Mouse (Mus musculus) heart, embryonic 16.5 days (tissue): ENCODE data around the gene Arl4d. TPM values are rescaled to one million over a fixed set of nuclear protein-coding genes. Genes with fewer than 3 reads are reported as not detected.
A peak's percentile ranks its signal among the peaks of the same experiment; 100 is the strongest.

Source experiments
- ATAC-seq: fragments of 200-750 bp; cut with Nextera tagmentation; replicated peaks from 2 replicates; pipeline ENCODE4 v1.8.0; 2017; ENCODE audit warnings: moderate number of reproducible peaks; ENCODE audit not compliant: insufficient read depth, low FRiP score; ENCODE audit errors: extremely low read depth
- H3K27ac ChIP-seq: fragments of 300-500 bp; sonication (generic); 2 replicates; pipeline ENCODE4 v1.5.1; 2014; ENCODE audit warnings: mild to moderate bottlenecking, low read length, control low read depth, moderate library complexity
- H3K27me3 ChIP-seq: fragments of 300-500 bp; sonication (generic); 2 replicates; pipeline ENCODE4 v1.6.1; 2014; ENCODE audit warnings: low read length, mixed read lengths; ENCODE audit not compliant: control insufficient read depth, insufficient read depth
- H3K36me3 ChIP-seq: fragments of 300-500 bp; sonication (generic); 2 replicates; pipeline ENCODE4 v1.6.1; 2014; ENCODE audit not compliant: control insufficient read depth, insufficient read depth
- H3K4me1 ChIP-seq: fragments of 300-500 bp; sonication (generic); 2 replicates; pipeline ENCODE4 v1.6.1; 2014; ENCODE audit warnings: low read length, mixed read lengths; ENCODE audit not compliant: control insufficient read depth, insufficient read depth
- H3K4me2 ChIP-seq: fragments of 300-500 bp; sonication (generic); 2 replicates; pipeline ENCODE4 v1.6.1; 2014; ENCODE audit warnings: low read depth, mild to moderate bottlenecking, control low read depth, low read length
- H3K4me3 ChIP-seq: fragments of 300-500 bp; sonication (generic); 2 replicates; pipeline ENCODE4 v1.5.1; 2014; ENCODE audit warnings: mild to moderate bottlenecking, control low read depth, low read length
- H3K9ac ChIP-seq: fragments of 300-500 bp; sonication (generic); 2 replicates; pipeline ENCODE4 v1.6.1; 2014; ENCODE audit warnings: low read length, control low read depth
- H3K9me3 ChIP-seq: fragments of 300-500 bp; sonication (generic); replicated peaks from 2 replicates; pipeline ENCODE4 v1.6.1; 2016; ENCODE audit warnings: low read length; ENCODE audit not compliant: control insufficient read depth
- WGBS: fragments of 180-500 bp; shearing (Covaris S2); extraction: QIAGEN DNeasy Blood & Tissue Kit; methylation state at CpG from one replicate; pipeline ENCODE4 v1.1.7; 2014; 5-methylcytosine and 5-hydroxymethylcytosine counted together
- polyA plus RNA-seq: library from polyadenylated mRNA; unstranded; fragments of >200 nt; fragmentation: Nextera tagmentation; extraction: Ambion mirVana; gene quantifications from 2 replicates; pipeline ENCODE4 v1.2.1, GENCODE M21; 2015

The Arl4d gene
- polyA plus RNA-seq, 1 experiment from 2014 or later = 6.4 TPM

GRCm38 (mm10) chr11:101671255-101671654, 5.9 kb downstream of the Arl4d start:
- Histone ChIP-seq H3K9ac (no peak overlapping the region), H3K4me1 (peaks cover 29% of the 10 kb centered on the region), H3K4me2 (no peak overlapping the region), H3K4me3 (no peak overlapping the region), H3K36me3 (no peaks in the 10 kb centered on the region), H3K27me3 (no peaks in the 10 kb centered on the region), H3K27ac (no peak overlapping the region), H3K9me3 (no peaks in the 10 kb centered on the region)
- ATAC-seq = no peak
- 66% methylated on average over 4 of the region's 4 CpGs for WGBS

DNA sequence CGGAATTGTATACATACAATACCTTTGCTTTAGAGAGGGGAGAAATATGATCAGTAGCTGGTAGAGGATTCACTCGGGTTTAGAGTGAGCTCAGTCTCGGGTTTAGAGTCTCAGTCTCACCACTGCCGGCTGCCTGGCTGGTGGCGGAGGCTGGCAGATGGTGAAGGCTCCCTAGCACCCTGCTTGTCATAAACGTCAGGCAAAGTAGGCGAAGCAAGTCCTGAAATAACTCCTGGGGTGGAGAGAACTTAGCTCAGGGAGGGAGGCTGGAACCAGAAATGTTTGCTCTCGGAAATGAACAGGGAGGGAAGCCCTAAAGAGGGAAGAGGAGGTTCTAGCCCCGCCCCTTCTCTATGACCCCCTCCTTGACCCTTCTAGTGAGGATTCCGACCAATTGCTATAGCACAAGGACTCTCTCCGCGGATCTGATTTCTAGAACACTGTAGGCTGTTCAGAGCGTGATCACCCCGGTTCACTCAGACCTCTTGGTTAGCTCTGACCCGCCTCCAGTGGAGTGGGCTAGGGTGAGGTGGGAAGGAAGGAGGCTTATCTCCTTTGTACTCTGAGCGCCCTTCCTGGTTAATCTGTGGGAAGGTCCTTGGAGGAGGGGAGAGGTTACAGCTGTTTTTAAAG, 7.8 kb downstream of the Arl4d start:
- H3K4me1 ChIP-seq = peaks cover 20% of the 10 kb centered on the region
- ATAC-seq = peak; percentile 71
- H3K36me3 ChIP-seq = no peaks in the 10 kb centered on the region
- no peaks in the 10 kb centered on the region for H3K27me3 ChIP-seq
- H3K4me3 ChIP-seq = 0 out of 2 replicates have a peak overlapping the region, but pooled peaks have one; percentile 10
- H3K9me3 ChIP-seq = no peaks in the 10 kb centered on the region
- WGBS = 14% methylated on average over 16 of the region's 16 CpGs
- peak overlapping the region; percentile 36 for H3K4me2 ChIP-seq
- H3K9ac ChIP-seq = peak overlapping the region; percentile 47; the same call in 1 of the 2 replicates
- peak overlapping the region; percentile 72 for H3K27ac ChIP-seq

DNA sequence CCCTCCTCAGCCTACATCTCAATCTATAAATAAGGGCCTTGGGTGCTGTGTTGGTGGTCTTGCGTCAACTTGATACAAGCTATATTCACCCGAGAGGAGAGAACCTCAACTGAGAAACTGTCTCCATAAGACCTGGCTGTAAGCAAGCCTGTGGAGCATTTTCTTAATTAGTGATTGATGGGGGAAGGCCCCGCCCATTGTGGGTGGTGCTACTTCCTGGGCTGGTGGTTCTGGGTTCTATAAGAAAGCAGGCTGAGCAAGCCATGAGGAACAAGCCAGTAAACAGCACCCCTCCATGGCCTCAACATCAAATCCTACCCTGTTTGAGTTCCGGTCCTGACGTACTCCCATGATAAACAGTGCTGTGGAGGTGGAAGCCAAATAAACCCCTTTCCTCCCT, 8.8 kb downstream of the Arl4d start:
- ATAC-seq = no peak
- Histone ChIP-seq H3K4me2 (no peak overlapping the region), H3K9ac (no peak overlapping the region), H3K4me3 (no peak overlapping the region), H3K4me1 (peaks cover 10% of the 10 kb centered on the region), H3K36me3 (no peaks in the 10 kb centered on the region), H3K27ac (no peak overlapping the region), H3K9me3 (no peaks in the 10 kb centered on the region), H3K27me3 (no peaks in the 10 kb centered on the region)
- WGBS = 90% methylated on average over 5 of the region's 5 CpGs

GRCm38 (mm10) chr11:101675349-101675748, 10.0 kb downstream of the Arl4d start:
- Histone ChIP-seq H3K9me3 (no peaks in the 10 kb centered on the region), H3K27me3 (no peaks in the 10 kb centered on the region), H3K4me1 (peaks cover 7% of the 10 kb centered on the region), H3K27ac (no peak overlapping the region), H3K4me3 (no peak overlapping the region), H3K4me2 (no peak overlapping the region), H3K9ac (no peak overlapping the region), H3K36me3 (no peaks in the 10 kb centered on the region)
- ATAC-seq = no peak
- 80% methylated on average over 4 of the region's 4 CpGs for WGBS

DNA sequence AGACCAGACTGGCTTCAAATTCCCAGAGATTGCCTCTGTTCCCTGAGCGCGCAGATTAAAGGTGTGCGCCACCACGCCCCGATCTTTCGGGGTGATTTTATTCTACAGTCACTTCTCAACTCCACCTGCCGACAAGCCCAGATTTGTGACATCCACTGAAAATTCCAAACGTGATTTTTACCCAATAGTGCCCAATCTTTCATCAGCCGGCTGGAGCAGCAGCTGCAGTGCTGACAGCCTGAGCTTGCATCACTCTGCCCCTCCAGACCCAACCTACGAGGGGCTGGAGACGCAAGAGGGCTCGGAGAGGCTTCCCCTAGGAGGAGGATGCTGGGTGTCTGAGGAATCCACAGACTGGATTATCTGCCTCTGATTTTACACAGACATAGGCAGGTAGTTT, 12.3 kb downstream of the Arl4d start:
- peaks cover 13% of the 10 kb centered on the region for H3K4me1 ChIP-seq
- no peak overlapping the region for H3K27ac ChIP-seq
- H3K4me3 ChIP-seq = no peak overlapping the region
- 68% methylated on average over 12 of the region's 12 CpGs for WGBS
- ATAC-seq = no peak
- no peaks in the 10 kb centered on the region for H3K27me3 ChIP-seq
- H3K9me3 ChIP-seq = no peaks in the 10 kb centered on the region
- no peaks in the 10 kb centered on the region for H3K36me3 ChIP-seq
- no peak overlapping the region; the same call in 1 of the 2 replicates for H3K9ac ChIP-seq
- no peak overlapping the region for H3K4me2 ChIP-seq

DNA sequence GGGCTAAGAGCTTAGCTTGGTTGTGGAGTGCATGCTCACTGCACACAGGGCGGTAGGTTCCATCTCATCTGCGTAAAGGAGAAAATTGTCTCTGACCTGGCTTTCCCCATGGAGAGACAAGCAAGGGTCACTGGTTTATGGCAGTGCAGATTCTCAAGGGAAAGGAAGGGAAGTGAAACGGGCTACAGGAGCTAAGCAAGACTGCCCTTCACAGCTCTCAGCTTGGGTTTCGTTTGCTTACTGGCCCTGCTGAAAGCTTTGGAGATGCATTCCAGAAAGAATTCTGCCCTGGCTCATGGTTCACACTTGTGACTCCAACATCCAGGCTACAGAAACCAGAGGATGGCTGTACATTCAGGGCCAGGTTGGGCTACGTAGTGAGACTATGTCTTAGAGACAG, 13.4 kb downstream of the Arl4d start:
- H3K4me3 ChIP-seq = no peak overlapping the region
- H3K9me3 ChIP-seq = no peaks in the 10 kb centered on the region
- no peak overlapping the region for H3K4me2 ChIP-seq
- H3K4me1 ChIP-seq = peaks cover 6% of the 10 kb centered on the region
- no peak overlapping the region for H3K27ac ChIP-seq
- H3K9ac ChIP-seq = no peak overlapping the region
- no peaks in the 10 kb centered on the region for H3K36me3 ChIP-seq
- 69% methylated on average over 5 of the region's 5 CpGs for WGBS
- H3K27me3 ChIP-seq = no peaks in the 10 kb centered on the region
- no peak for ATAC-seq

GRCm38 (mm10) chr11:101679907-101680306, 14.6 kb downstream of the Arl4d start:
- no peaks in the 10 kb centered on the region for H3K9me3 ChIP-seq
- no peak for ATAC-seq
- H3K36me3 ChIP-seq = no peaks in the 10 kb centered on the region
- peaks cover 6% of the 10 kb centered on the region for H3K4me1 ChIP-seq
- 54% methylated on average over 6 of the region's 7 CpGs for WGBS
- H3K4me2 ChIP-seq = no peak overlapping the region
- H3K4me3 ChIP-seq = no peak overlapping the region
- H3K9ac ChIP-seq = no peak overlapping the region
- peak overlapping the region; percentile 29; the same call in 1 of the 2 replicates for H3K27ac ChIP-seq
- no peaks in the 10 kb centered on the region for H3K27me3 ChIP-seq

DNA sequence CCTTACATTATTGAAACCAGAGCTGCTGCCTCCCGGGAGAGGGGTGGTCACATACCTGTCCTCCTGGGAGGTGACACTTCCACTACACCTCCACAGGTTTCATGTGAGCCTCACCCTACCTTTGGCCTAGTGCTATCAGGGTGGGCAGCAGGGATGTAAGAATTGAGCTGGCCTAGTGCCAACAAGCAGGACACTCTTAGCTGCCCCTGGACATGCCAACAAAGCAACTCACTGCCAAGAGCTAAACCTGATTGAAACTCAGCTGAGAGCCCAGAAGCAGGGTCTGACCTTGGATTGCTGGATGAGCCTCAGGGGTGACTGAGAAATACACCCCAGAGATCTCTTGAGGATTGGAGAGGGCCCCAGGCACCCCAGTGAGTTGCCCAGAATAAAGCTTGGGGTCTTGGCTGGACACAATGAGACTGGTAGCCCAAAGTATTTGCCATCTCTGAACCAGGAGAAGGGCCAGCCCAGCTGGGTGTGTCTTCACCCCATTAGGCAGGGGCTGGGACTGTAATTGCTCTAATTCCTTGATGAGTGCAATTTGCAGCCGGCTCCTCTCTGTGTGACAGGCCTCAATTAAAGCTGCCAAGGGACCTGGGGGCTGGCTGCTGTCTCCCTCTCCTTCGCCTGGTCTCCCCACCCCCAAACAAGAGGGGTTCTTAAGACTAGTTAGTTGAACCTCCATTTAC, 15.4 kb downstream of the Arl4d start:
- Histone ChIP-seq H3K27ac (peak overlapping the region; percentile 1; the same call in 1 of the 2 replicates), H3K4me2 (no peak overlapping the region), H3K27me3 (no peaks in the 10 kb centered on the region), H3K4me3 (no peak overlapping the region), H3K36me3 (no peaks in the 10 kb centered on the region), H3K9me3 (no peaks in the 10 kb centered on the region), H3K4me1 (peaks cover 6% of the 10 kb centered on the region), H3K9ac (no peak overlapping the region)
- 49% methylated on average over 3 of the region's 3 CpGs for WGBS
- no peak for ATAC-seq

DNA sequence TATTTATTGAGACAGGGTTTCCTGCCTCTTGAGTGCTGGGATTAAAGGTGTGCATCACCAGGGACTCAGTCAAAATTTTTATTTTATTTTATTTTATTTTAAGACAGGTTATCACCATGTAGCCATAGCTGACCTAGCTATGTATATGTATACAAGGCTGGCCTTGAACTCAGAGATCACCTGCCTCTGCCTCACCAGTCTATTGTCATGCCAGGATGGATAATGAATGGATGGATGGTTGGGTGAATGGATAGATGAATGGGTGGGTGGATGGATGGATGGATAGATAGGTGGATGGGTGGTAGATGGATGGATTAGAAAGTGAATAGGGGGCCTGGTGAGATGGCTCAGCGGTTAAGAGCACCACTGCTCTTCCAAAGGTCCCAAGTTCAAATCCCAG, 16.6 kb downstream of the Arl4d start:
- no peaks in the 10 kb centered on the region for H3K27me3 ChIP-seq
- no peak overlapping the region for H3K9ac ChIP-seq
- 81% methylated on average over 1 of the region's 1 CpGs for WGBS
- H3K4me2 ChIP-seq = no peak overlapping the region
- no peaks in the 10 kb centered on the region for H3K36me3 ChIP-seq
- H3K4me3 ChIP-seq = no peak overlapping the region
- H3K27ac ChIP-seq = no peak overlapping the region
- no peak for ATAC-seq
- no peaks in the 10 kb centered on the region for H3K9me3 ChIP-seq
- H3K4me1 ChIP-seq = peaks cover 6% of the 10 kb centered on the region
